Mouse (Mus musculus) ovary, postnatal 36 days (tissue): ENCODE measurements around the gene Hs3st3a1.

Experiments used
- DNase-seq: peaks from one replicate; pipeline ENCODE4 v3.0.0; 2022; ENCODE audit warnings: low spot score, mixed read lengths

Gene Hs3st3a1

GRCm38 (mm10) chr11:64489587-64490433 lies 54.7 kb downstream of the Hs3st3a1 start:
- DNase-seq: no peak

- DNase-seq: no peak
Observed at GRCm38 (mm10) chr11:64494448-64494847, 59.3 kb downstream of the Hs3st3a1 start.

- no peak for DNase-seq
Observed at GRCm38 (mm10) chr11:64495935-64496334, 60.8 kb downstream of the Hs3st3a1 start.

DNA sequence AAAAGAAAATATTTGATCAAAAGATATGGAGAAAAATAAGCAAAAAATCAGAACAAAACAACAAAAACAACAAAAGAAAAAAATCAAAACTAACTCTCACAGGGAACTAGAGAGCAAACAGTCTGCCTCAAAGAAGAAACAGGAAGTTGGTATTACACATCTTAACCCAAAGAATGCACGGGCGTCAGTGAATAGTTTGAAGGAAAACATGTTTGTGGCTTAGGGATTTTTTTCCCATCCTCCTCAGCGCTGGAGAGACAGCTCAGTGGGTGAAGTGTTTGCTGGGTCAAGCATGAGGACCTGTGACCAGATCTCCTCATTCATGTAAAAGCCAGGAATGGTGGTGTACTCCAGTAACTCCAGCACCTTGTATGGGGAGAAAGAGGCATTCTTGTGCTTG lies 61.5 kb downstream of the Hs3st3a1 start:
- DNase-seq: no peak

DNA sequence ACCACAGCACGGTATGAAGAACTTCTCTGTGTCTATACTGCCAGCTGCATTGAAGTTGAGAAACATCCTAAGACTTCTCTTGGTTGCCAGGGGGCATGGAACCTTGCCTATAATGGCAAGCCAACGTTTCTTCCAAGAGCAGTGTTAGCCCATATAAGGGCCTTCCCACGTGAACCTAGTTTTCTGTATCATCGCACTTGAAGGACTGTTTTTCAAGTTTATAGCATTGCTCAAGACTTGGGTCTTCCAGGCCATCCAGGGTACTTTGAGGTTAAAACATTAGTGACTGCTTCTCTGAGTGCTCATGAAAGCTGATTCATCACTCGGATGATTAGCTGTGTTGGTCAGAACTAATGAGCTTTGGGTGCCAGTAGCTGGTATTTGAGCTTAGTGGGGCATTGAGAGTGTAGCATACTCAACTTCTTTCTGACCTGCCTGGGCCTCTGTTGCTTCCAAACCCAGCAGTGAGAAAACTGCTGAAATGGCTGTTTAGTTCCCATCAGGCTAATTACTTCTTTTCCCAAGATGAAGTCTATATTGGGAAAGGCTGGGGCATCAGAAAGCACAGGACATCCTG lies 65.5 kb downstream of the Hs3st3a1 start:
- no peak for DNase-seq

GRCm38 (mm10) chr11:64503040-64503439 lies 67.9 kb downstream of the Hs3st3a1 start:
- DNase-seq: no peak

DNA sequence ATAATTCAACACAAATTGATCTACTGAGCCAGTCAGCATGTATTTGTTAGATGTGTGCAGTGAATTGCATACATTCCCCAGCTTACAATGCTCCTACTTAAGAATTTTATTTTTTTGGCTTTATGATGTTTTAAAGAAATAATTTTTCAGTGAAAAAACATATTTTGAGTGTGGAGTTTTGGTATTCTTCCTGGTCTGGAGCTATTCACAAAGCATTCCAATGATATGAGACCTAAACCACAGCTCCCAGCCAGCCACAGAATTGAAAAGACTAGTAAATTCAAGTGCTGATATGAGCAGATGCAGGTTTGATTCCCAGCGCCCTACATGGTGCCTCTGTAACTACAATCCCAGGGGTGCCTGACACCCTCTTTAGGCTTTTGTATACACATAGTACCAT lies 70.8 kb downstream of the Hs3st3a1 start:
- no peak for DNase-seq

DNA sequence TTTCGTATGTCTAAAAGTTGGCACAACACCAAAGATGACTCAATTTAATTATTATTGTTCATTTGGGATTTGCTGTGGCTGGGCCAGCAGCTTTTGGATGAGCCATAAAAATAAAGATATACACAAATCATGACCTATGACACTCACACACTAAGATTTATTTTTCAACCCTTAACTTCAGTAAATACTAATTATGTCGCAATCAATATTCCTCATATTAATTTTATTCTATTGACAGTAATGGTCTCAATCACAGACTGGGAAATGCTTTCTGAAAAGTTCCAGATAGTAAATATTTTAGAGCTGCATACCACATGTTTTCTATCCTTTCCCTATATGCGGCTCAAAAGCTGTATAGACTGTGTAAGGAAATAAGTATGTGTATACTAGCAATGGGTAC lies 71.9 kb downstream of the Hs3st3a1 start:
- no peak for DNase-seq

- no peak for DNase-seq
Observed at GRCm38 (mm10) chr11:64509106-64509505, 74.0 kb downstream of the Hs3st3a1 start.

GRCm38 (mm10) chr11:64512301-64512700 lies 77.2 kb downstream of the Hs3st3a1 start:
- no peak for DNase-seq

GRCm38 (mm10) chr11:64513419-64513818 lies 78.3 kb downstream of the Hs3st3a1 start:
- DNase-seq: no peak

- DNase-seq: no peak
Observed at GRCm38 (mm10) chr11:64516712-64517589, 81.8 kb downstream of the Hs3st3a1 start.

GRCm38 (mm10) chr11:64518146-64518841 lies 83.2 kb downstream of the Hs3st3a1 start:
- no peak for DNase-seq

DNA sequence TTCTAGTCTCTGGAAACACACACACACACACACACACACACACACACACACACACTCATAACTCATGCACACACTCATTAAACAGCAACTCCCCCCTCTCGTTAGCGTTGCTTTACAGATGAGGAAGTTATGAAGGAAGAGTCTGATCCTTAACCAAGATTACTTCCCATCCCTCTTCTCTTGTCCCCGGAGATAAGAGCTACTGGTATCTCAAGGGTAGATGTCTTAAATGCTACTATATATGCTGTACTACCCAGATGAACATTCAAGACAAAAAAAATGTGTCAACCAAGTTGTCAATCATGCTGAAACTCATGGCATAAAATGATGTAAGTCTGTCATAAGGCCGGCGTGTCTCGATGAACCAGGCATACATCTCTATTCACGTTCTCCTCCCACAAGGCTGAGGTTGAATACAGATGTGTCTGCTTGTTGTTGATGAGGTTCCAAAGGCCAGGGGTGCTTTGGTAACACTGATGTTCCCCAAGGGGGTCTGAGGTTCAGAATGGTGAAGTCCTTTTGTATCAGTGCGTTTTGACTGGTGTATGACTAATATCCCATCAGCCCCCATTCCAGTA lies 89.0 kb downstream of the Hs3st3a1 start:
- no peak for DNase-seq

DNA sequence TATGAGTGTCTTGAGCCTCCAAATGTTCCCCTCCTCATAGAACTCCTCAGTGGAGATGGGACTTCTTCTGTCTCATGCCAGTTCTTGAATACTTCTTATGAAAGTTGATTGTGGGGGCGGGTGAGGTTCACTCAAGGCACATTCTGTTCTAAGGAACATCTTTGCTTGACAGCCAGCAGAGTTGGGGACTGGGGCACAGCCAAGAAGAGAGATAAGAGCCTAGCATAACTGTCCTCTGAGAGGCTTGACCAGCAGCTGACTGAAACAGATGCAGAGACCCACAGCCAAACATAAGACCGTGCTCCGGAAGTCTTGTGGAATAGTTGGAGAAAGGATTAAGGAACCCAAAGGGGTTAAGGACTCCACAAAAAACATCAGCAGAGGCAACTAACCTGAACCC lies 102.1 kb downstream of the Hs3st3a1 start:
- no peak for DNase-seq

DNA sequence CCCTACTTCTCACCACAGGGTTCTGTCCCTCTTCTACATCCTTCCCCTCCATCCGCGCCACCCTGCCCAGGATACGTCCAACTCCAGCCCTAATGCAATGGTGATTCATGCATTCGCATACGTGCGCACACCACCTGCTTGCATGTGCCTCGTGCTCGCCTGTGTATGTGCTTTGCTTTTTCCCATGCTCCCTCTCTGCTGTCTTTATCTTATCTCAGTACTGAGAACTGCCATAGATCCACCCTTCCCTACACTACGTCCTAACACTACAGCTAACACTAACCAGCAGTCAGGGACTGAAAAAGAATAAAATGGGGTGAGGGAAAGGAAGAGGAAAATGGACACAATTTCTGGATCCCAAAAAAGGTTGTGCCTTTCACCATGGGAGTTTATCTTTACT lies 106.7 kb downstream of the Hs3st3a1 start:
- no peak for DNase-seq

- no peak for DNase-seq
Observed at GRCm38 (mm10) chr11:64542335-64542734, 107.2 kb downstream of the Hs3st3a1 start.

- no peak for DNase-seq
Observed at GRCm38 (mm10) chr11:64543181-64543641, 108.1 kb downstream of the Hs3st3a1 start.

- no peak for DNase-seq
Observed at GRCm38 (mm10) chr11:64544236-64544635, 109.1 kb downstream of the Hs3st3a1 start.

DNA sequence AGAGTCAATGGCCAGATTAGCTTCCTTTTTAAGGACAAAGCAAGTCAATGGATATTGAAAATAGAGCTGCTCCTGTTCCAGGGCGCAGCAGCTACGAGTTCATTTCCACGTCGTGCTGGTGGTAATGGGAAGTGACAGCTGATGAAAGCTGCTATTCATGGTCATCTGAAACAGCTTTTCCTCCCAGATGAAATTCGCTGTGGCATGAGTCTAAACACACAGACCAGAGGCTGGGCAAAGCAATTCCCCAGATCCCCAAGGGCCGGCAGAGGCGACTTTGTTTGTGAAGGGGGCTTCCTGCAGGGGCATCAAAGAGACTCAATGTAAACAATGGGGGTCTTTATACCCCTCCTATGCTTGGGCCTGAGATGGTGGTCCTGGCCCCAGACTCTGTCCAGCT lies 114.2 kb downstream of the Hs3st3a1 start:
- no peak for DNase-seq

- DNase-seq: no peak
Observed at GRCm38 (mm10) chr11:64549955-64550354, 114.8 kb downstream of the Hs3st3a1 start.

- DNase-seq: no peak
Observed at GRCm38 (mm10) chr11:64558282-64558681, 123.2 kb downstream of the Hs3st3a1 start.
